ENCODE assay signal across 10 mouse cellular contexts in genomic region chr2:141231011-141231668, GRCm38 (mm10).
DNase-seq lines count a peak whose midpoint lies in the region; ATAC-seq and TF ChIP-seq lines count a peak whose summit lies in the region.
"Had no signal": no experiment of that assay in that cellular context is flagged by ENCODE, and none has a peak within 500 bp of the region (broad histone marks: within the 10 kb centered on the region; RNA-seq: fewer than 3 reads in every experiment).

No protein-coding gene starts in this region.

- peak; percentile 93 for ATAC-seq in frontal cortex, adult (ENCODE audit: low TSS enrichment)

- no peaks in the 10 kb centered on the region for H3K4me1 ChIP-seq in cerebellum, adult 2 months (ENCODE audit: control insufficient read depth, insufficient read depth, low read length)

- intact Hi-C loops in gastrocnemius, adult 2 months (cut with DNase I) = no loop called here
- intact Hi-C loops in left cerebral cortex, postnatal 4 days (cut with DNase I) = no loop called here

- no peaks in the 10 kb centered on the region for H3K27me3 ChIP-seq in cerebellum, adult 2 months (ENCODE audit: control insufficient read depth, insufficient read depth, low read length)
- H3K27me3 ChIP-seq: CH12.LX had no signal

- no peak for TF ChIP-seq POLR2A in cerebellum, adult 2 months (IDR thresholded peaks at IDR 0.05; ENCODE audit: borderline replicate concordance, insufficient read depth, low read length)

- WGBS in cerebellum, adult 2 months = 26% methylated on average over 16 of the region's 16 CpGs

- DNase-seq in gastrocnemius, adult 2 months = peak; percentile 17
- no peak for DNase-seq in gastrocnemius, postnatal 10 days
- DNase-seq in cerebellum, adult 2 months = peak; percentile 6 to 19
- DNase-seq in left cerebral cortex, postnatal 4 days = peak; percentile 47
- DNase-seq in right cerebral cortex, postnatal 25 days = peak; percentile 36
- DNase-seq in thymus, postnatal 0 days (ENCODE audit: low spot score) = no peak
- DNase-seq in thymus, postnatal 25 days = no peak

- no peak for TF ChIP-seq CTCF in gastrocnemius, adult 2 months (IDR thresholded peaks at IDR 0.05)
- no peak for TF ChIP-seq CTCF in cerebellum, adult 2 months (IDR thresholded peaks at IDR 0.05; ENCODE audit: borderline replicate concordance, insufficient read depth, low read depth, low read length)

- no peak overlapping the region for H3K4me3 ChIP-seq in gastrocnemius, adult 2 months
- H3K4me3 ChIP-seq in cerebellum, adult 2 months (replicated peaks; ENCODE audit: insufficient read depth, low read depth, low read length) = no peak overlapping the region

- no peak overlapping the region for H3K27ac ChIP-seq in gastrocnemius, adult 2 months
- H3K27ac ChIP-seq in cerebellum, adult 2 months (ENCODE audit: insufficient read depth, low read length) = no peak overlapping the region
- H3K27ac ChIP-seq: macrophage had no signal

Comparison
In these comparisons a context has a peak if more than half of its experiments do, and no peak if none do; other contexts are left out.
1. DNase-seq: peak in gastrocnemius, adult 2 months (single experiment), cerebellum, adult 2 months (2 of 2), left cerebral cortex, postnatal 4 days (single experiment) and right cerebral cortex, postnatal 25 days (single experiment); none in gastrocnemius, postnatal 10 days (single experiment), thymus, postnatal 0 days (single experiment) and thymus, postnatal 25 days (single experiment).